Mouse (Mus musculus) gastrocnemius, adult 2 months (tissue): ENCODE data around the gene Arhgap45. TPM values are rescaled to one million over a fixed set of nuclear protein-coding genes. Genes with fewer than 3 reads are reported as not detected.
A peak's percentile ranks its signal among the peaks of the same experiment; 100 is the strongest.

Experiments used
- DNase-seq: peaks from one replicate; pipeline ENCODE4 v3.0.0; 2022
- H3K27ac ChIP-seq: fragments of 200-600 bp; 2 replicates; pipeline ENCODE4 v1.8.1; 2022; ENCODE audit warnings: mild to moderate bottlenecking
- H3K4me3 ChIP-seq: fragments of 200-600 bp; 2 replicates; pipeline ENCODE4 v1.8.1; 2022; ENCODE audit warnings: mild to moderate bottlenecking, moderate library complexity
- CTCF ChIP-seq: fragments of 200-600 bp; IDR thresholded peaks from 2 replicates; pipeline ENCODE4 v1.8.1; 2022; ENCODE audit warnings: antibody characterized with exemption, mild to moderate bottlenecking, moderate library complexity
- intact Hi-C: fragments of 180-260 bp; cut with DNase I; formaldehyde crosslinking; loops from one replicate; pipeline ENCODE4 v1.15.1; 2025
- total RNA-seq, 2 experiments: library from RNA; stranded (reverse); gene quantifications; 2 replicates each; pipeline ENCODE4 v1.2.3; 2021

Gene Arhgap45
- total RNA-seq, 2 experiments from 2014 or later: 0.97 to 1.4 TPM

GRCm38 (mm10) chr10:79979401-79980155 lies 36.9 kb upstream of the Arhgap45 start:
- DNase-seq: peak; percentile 77
- intact Hi-C loops: no loop called here
- no peak for TF ChIP-seq CTCF
- peak overlapping the region; percentile 87 for H3K27ac ChIP-seq
- H3K4me3 ChIP-seq: peak overlapping the region; percentile 45

GRCm38 (mm10) chr10:79983205-79983604 lies 33.2 kb upstream of the Arhgap45 start:
- Histone ChIP-seq H3K4me3 (peak overlapping the region; percentile 88), H3K27ac (peak overlapping the region; percentile 99)
- no peak for DNase-seq
- intact Hi-C loops: no loop called here
- TF ChIP-seq CTCF: no peak

- peak overlapping the region; percentile 99 for H3K27ac ChIP-seq
- DNase-seq: peak; percentile 78
- no peak for TF ChIP-seq CTCF
- intact Hi-C loops: loop anchor here (2.0 kb wide), 1 partner anchor 181 kb away; the partner anchor contains the start of gene Cirbp
- peak overlapping the region; percentile 88 for H3K4me3 ChIP-seq
Measured at GRCm38 (mm10) chr10:79983670-79984069, 32.8 kb upstream of the Arhgap45 start.

DNA sequence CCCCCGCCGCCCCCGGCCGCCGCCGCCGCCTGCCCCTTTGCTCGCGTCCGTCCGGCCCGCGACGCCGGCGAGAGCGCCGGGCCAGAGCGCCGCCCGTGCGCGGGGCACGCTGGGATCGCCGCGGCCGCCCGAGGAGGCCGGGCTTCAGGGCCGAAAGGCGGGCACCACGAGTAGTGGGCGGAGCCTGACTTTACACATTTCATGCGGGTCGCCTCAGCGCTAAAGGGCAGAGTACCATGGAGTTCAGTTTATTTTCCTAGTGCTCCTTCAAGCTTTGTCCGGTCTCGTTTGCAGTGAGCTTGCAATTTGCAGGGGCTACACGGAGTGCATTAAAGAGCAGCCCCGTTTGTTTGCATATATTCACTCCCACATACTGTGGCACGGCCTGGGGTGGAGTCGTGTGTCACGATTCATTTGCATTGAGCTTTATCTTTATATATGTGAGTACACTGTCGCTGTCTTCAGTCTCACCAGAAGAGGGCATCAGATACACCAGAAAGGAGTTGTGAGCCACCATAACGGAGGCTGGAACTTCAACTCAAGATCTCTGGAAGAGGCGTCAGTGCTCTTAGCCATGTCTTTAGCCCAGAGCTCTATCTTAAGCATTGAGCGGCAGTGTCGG lies 32.1 kb upstream of the Arhgap45 start, which contains the start of gene Tmem259:
Gene Tmem259, minus strand, starts transcription at position 136 of the 622 bp plus-strand sequence.
- intact Hi-C loops: loop anchor here (2.0 kb wide), 1 partner anchor 180 kb away; the partner anchor contains the start of gene Cirbp
- peak; percentile 56 for TF ChIP-seq CTCF
- peak within 1 kb of the TSS; percentile 88 for H3K4me3 ChIP-seq
- DNase-seq: peak; percentile 92
- peak within 1 kb of the TSS; percentile 99 for H3K27ac ChIP-seq

- TF ChIP-seq CTCF: no peak
- Histone ChIP-seq H3K27ac (peak overlapping the region; percentile 99), H3K4me3 (peak overlapping the region; percentile 88)
- intact Hi-C loops: loop anchor here (2.0 to 5.0 kb wide), 2 partner anchors 67 to 180 kb away; partner anchors contain the start of gene Cirbp
- DNase-seq: peak; percentile 97
Measured at GRCm38 (mm10) chr10:79984871-79985270, 31.6 kb upstream of the Arhgap45 start.

DNA sequence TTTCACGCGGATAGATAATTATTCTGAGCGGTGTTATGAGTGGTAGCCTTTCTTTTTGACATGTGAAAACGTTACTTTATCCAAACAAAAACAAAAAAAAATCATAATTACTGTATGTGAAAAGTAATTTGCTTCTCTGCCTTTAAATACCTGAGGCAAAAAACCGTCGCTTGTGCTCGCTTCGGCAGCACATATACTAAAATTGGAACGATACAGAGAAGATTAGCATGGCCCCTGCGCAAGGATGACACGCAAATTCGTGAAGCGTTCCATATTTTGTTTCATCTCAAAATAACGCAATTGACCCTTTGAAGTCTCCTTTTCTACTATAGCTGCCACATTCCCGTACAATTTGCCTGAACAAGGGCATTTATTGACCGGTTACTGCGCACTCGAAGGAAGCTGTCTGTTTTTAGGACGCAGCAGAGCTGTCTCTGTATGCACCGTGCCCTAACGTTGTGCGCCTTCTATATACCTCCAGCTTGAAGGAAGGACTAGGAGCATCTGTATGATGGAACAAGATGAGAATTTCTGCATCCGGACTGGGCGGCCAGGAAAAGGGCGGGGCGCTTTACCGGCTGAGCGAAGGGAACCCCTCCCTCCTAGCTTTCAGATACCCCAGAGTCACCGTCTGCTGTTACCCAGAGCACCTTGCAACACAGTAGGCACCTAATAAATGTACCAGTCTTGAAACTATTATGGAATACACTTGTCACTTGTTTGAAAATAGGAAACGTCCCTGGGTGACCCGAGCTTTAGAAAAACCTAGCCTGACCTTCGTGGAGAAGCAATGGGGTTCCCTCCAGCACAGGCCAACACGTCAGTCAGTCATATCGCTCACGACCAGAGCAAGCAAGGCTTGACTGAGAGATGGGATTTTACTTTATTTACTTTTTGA lies 30.9 kb upstream of the Arhgap45 start:
- TF ChIP-seq CTCF: no peak
- DNase-seq: peak; percentile 75
- peak overlapping the region; percentile 88 for H3K4me3 ChIP-seq
- intact Hi-C loops: loop anchor here (2.0 to 5.0 kb wide), 4 partner anchors 67 to 179 kb away; partner anchors contain the start of genes Cbarp, Cirbp and Stk11
- H3K27ac ChIP-seq: peak overlapping the region; percentile 99

- DNase-seq: peak; percentile 65
- intact Hi-C loops: loop anchor here (2.0 to 5.0 kb wide), 3 partner anchors 66 to 154 kb away; partner anchors contain the start of genes Cbarp and Stk11
- TF ChIP-seq CTCF: no peak
- Histone ChIP-seq H3K4me3 (peak overlapping the region; percentile 88), H3K27ac (peak overlapping the region; percentile 99)
Measured at GRCm38 (mm10) chr10:79986232-79986878, 30.1 kb upstream of the Arhgap45 start.

- H3K4me3 ChIP-seq: peak overlapping the region; percentile 88
- peak; percentile 93 for TF ChIP-seq CTCF
- intact Hi-C loops: loop anchor here (2.0 to 5.0 kb wide), 3 partner anchors 65 to 154 kb away; partner anchors contain the start of genes Cbarp and Stk11
Measured at GRCm38 (mm10) chr10:79986963-79987362, 29.5 kb upstream of the Arhgap45 start.

GRCm38 (mm10) chr10:79987771-79988505 lies 28.5 kb upstream of the Arhgap45 start:
- Histone ChIP-seq H3K27ac (peak overlapping the region; percentile 99), H3K4me3 (peak overlapping the region; percentile 88)
- intact Hi-C loops: loop anchor here (2.0 to 5.0 kb wide), 3 partner anchors 64 to 153 kb away; partner anchors contain the start of genes Cbarp and Stk11
- no peak for TF ChIP-seq CTCF
- no peak for DNase-seq

More at GRCm38 (mm10) chr10:79986963-79987362, 29.5 kb upstream of the Arhgap45 start:
- H3K27ac ChIP-seq: peak overlapping the region; percentile 99
- DNase-seq: peak; percentile 89

GRCm38 (mm10) chr10:79988506-79989271 lies 27.8 kb upstream of the Arhgap45 start, which contains the start of gene Cnn2:
TSS of gene Cnn2 (plus strand) at chr10:79988584.
- DNase-seq: peak; percentile 78
- Histone ChIP-seq H3K27ac (peak within 1 kb of the TSS; percentile 99), H3K4me3 (peak within 1 kb of the TSS; percentile 88)
- intact Hi-C loops: loop anchor here (5.0 kb wide), 1 partner anchor 64 kb away; no protein-coding TSS in a partner anchor
- no peak for TF ChIP-seq CTCF
